Comparison of ENCODE assay signal across 9 mouse cellular contexts in the genomic region with DNA sequence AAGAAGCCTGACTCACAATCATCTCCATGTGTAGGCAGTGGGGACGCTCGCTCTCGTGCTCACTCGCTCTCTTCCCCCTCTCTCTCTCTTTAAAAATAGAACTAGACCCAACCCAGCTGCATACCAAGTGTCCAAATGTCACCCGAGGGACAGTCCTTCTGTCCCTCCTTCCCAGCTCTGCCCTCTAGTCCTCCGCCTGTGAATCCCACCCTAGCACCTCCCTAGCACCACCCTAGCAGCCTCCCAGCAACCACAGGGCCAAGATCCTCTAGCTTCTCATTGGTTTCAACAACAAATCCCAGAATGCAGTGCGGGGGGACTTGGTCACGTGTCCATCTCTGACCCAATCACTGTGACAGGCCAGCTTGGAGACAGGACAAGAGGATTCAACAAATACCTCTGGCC. TPM values are rescaled to one million over a fixed set of nuclear protein-coding genes. Genes with fewer than 3 reads are reported as not detected.
DNase-seq lines count a peak whose midpoint lies in the region; ATAC-seq and TF ChIP-seq lines count a peak whose summit lies in the region.
"Had no signal": no experiment of that assay in that cellular context is flagged by ENCODE, and none has a peak within 500 bp of the region (broad histone marks: within the 10 kb centered on the region; RNA-seq: fewer than 3 reads in every experiment).

No protein-coding gene starts in this region.

- TF ChIP-seq CTCF in kidney, adult 2 months (conservative IDR thresholded peaks at IDR 0.05; ENCODE audit: insufficient read depth, insufficient read length, low read depth, low read length) = no peak

- no peak overlapping the region for H3ac ChIP-seq in myocyte (ENCODE audit: control insufficient read depth, insufficient read length)

- H3K4me1 ChIP-seq in heart, embryonic 10.5 days = peaks cover 29% of the 10 kb centered on the region
- peaks cover 10% of the 10 kb centered on the region for H3K4me1 ChIP-seq in kidney, adult 2 months (ENCODE audit: control insufficient read depth, insufficient read depth, low read length)

- DNase-seq in left cerebral cortex, adult 18-20 months (ENCODE audit: low spot score in 2 of 2) = peak; percentile 23 to 28
- no peak for DNase-seq in left cerebral cortex, adult 11 months (ENCODE audit: low spot score)
- peak; percentile 45 for DNase-seq in adipocyte (ENCODE audit: low spot score)
- DNase-seq in heart, embryonic 10.5 days (ENCODE audit: low spot score) = peak; percentile 90
- no peak for DNase-seq in kidney, adult 2 months

- no peaks in the 10 kb centered on the region for H3K27me3 ChIP-seq in heart, embryonic 10.5 days (ENCODE audit: insufficient read depth, poor library complexity, severe bottlenecking)
- H3K27me3 ChIP-seq in myocyte (ENCODE audit: control insufficient read depth, insufficient read depth, insufficient read length) = no peaks in the 10 kb centered on the region
- H3K27me3 ChIP-seq in kidney, adult 2 months (replicated peaks; ENCODE audit: control insufficient read depth, insufficient read depth, low read length) = no peaks in the 10 kb centered on the region
- H3K27me3 ChIP-seq: midbrain, embryonic 12.5 days had no signal

- 53% methylated on average over 8 of the region's 8 CpGs for WGBS in heart, embryonic 10.5 days
- WGBS in kidney, adult 2 months = 82% methylated on average over 8 of the region's 8 CpGs

- H3K9me3 ChIP-seq in heart, embryonic 10.5 days = no peaks in the 10 kb centered on the region
- H3K9me3 ChIP-seq: midbrain, embryonic 12.5 days had no signal

- H3K4me2 ChIP-seq in myocyte (ENCODE audit: low read depth) = peak overlapping the region; percentile 1
- H3K4me2 ChIP-seq: midbrain, embryonic 12.5 days had no signal

- no peak overlapping the region for H3K4me3 ChIP-seq in heart, embryonic 10.5 days
- no peak overlapping the region for H3K4me3 ChIP-seq in myocyte
- no peak overlapping the region for H3K4me3 ChIP-seq in kidney, adult 2 months (ENCODE audit: insufficient read depth, low read depth, low read length)
- H3K4me3 ChIP-seq: midbrain, embryonic 12.5 days had no signal

- TF ChIP-seq POLR2A in myocyte (IDR thresholded peaks at IDR 0.05; ENCODE audit: insufficient read length, low read depth) = no peak
- no peak for TF ChIP-seq POLR2A in kidney, adult 2 months (IDR thresholded peaks at IDR 0.05; ENCODE audit: low read depth, low read length)

- H3K79me2 ChIP-seq in myocyte (ENCODE audit: control insufficient read depth, insufficient read depth) = no peaks in the 10 kb centered on the region

- no peaks in the 10 kb centered on the region for H3K36me3 ChIP-seq in heart, embryonic 10.5 days
- no peaks in the 10 kb centered on the region for H3K36me3 ChIP-seq in myocyte (ENCODE audit: control insufficient read depth, insufficient read depth)
- H3K36me3 ChIP-seq in kidney, adult 2 months (ENCODE audit: control insufficient read depth, insufficient read depth, low read length) = no peaks in the 10 kb centered on the region
- H3K36me3 ChIP-seq: midbrain, embryonic 12.5 days had no signal

- H3K27ac ChIP-seq in heart, embryonic 10.5 days = peak overlapping the region; percentile 69
- H3K27ac ChIP-seq in kidney, adult 2 months (ENCODE audit: insufficient read depth, low read depth, low read length) = no peak overlapping the region
- H3K27ac ChIP-seq: midbrain, embryonic 12.5 days had no signal

- no peak for ATAC-seq in activated CD4-positive, CD25-positive, alpha-beta regulatory T cell, adult 4 months
- ATAC-seq in megakaryocyte progenitor cell, adult 5-6 weeks (replicated peaks; ENCODE audit: poor library complexity) = no peak

TF ChIP-seq in myocyte, 11 proteins besides CTCF, POLR2A, EP300 and RAD21:
- TF ChIP-seq SRF (IDR thresholded peaks at IDR 0.05; ENCODE audit: control insufficient read depth, insufficient read length, low read depth) (no peak), MYOD1 (IDR thresholded peaks at IDR 0.05; ENCODE audit: control insufficient read depth in 1 of 3, insufficient read length in 2 of 3, low read depth in 2 of 3) (peak in 1 of 3 experiments; percentile 16), USF1 (IDR thresholded peaks at IDR 0.05; ENCODE audit: low read depth) (peak; percentile 87)

RNA-seq across cellular contexts. Expression of gene B4galt5, which starts 27.2 kb away (rescaled TPM):
- total RNA-seq in left cerebral cortex, adult 18-20 months (2021) = 10 to 100 TPM; 54.3 to 54.8 TPM
- 11.4 and 13.6 TPM in 2 replicates for polyA plus RNA-seq in heart, embryonic 10.5 days (2016; fragmentation: Nextera tagmentation; extraction: Ambion mirVana)
- 70.0 TPM for polyA plus RNA-seq in myocyte (2012; fragmentation: generic; extraction: Trizol)
- polyA plus RNA-seq in activated CD4-positive, CD25-positive, alpha-beta regulatory T cell, adult 4 months (2017; shearing (Covaris generic)) = 10 to 100 TPM in 1 of 2 experiments, 1 to 10 TPM in 1; 7.9 to 11.6 TPM
- total RNA-seq in megakaryocyte progenitor cell, adult 5-6 weeks (2015) = 14.6 and 23.7 TPM in 2 replicates
- 15.4 and 24.2 TPM in 2 replicates for total RNA-seq in megakaryocyte progenitor cell, adult 5-6 weeks (2017)
- 51.5 and 54.2 TPM in 2 replicates for polyA plus RNA-seq in kidney, adult 2 months (2012; rRNA removed)

RNA-seq across cellular contexts. Expression of gene Slc9a8, which starts 45.4 kb away (rescaled TPM):
- 10 to 100 TPM; 26.2 to 32.4 TPM for total RNA-seq in left cerebral cortex, adult 18-20 months (2021)
- polyA plus RNA-seq in heart, embryonic 10.5 days (2016; fragmentation: Nextera tagmentation; extraction: Ambion mirVana) = 23.0 and 26.0 TPM in 2 replicates
- 26.4 TPM for polyA plus RNA-seq in myocyte (2012; fragmentation: generic; extraction: Trizol)
- 10 to 100 TPM; 35.4 to 43.2 TPM for polyA plus RNA-seq in activated CD4-positive, CD25-positive, alpha-beta regulatory T cell, adult 4 months (2017; shearing (Covaris generic))
- 25.5 and 37.4 TPM in 2 replicates for total RNA-seq in megakaryocyte progenitor cell, adult 5-6 weeks (2015)
- 17.9 and 25.3 TPM in 2 replicates for total RNA-seq in megakaryocyte progenitor cell, adult 5-6 weeks (2017)
- 226 and 357 TPM in 2 replicates for polyA plus RNA-seq in kidney, adult 2 months (2012; rRNA removed)

Comparison
In these comparisons a context has a peak if more than half of its experiments do, and no peak if none do; other contexts are left out.
1. DNase-seq: peak in left cerebral cortex, adult 18-20 months (2 of 2), adipocyte (single experiment) and heart, embryonic 10.5 days (single experiment); none in left cerebral cortex, adult 11 months (single experiment) and kidney, adult 2 months (single experiment).